Mouse (Mus musculus): Measurements from ENCODE around the gene 1700025G04Rik. TPM values are rescaled to one million over a fixed set of nuclear protein-coding genes. Genes with fewer than 3 reads are reported as not detected.
A peak's percentile ranks its signal among the peaks of the same experiment; 100 is the strongest.

1700025G04Rik gene
- polyA plus RNA-seq, 1 experiment from 2014 or later, result 28.0 TPM

GRCm38 (mm10) chr1:151975418-151976379 is 114.2 kb downstream of the 1700025G04Rik start:
- peak overlapping the region; percentile 4; the same call in 1 of the 2 replicates for H3K27ac ChIP-seq (ENCODE audit: low read length)
- H3K4me2 ChIP-seq (ENCODE audit: low read depth, low read length), result 0 out of 2 replicates have a peak overlapping the region, but pooled peaks have one; percentile 17
- H3K27me3 ChIP-seq (ENCODE audit: control insufficient read depth, insufficient read depth, low read length), result no peaks in the 10 kb centered on the region
- 74% methylated on average over 17 of the region's 17 CpGs for WGBS
- H3K9me3 ChIP-seq (replicated peaks; ENCODE audit: control insufficient read depth, low read length), result no peaks in the 10 kb centered on the region
- H3K9ac ChIP-seq (ENCODE audit: low read length), result no peak overlapping the region
- H3K4me3 ChIP-seq (ENCODE audit: low read length), result no peak overlapping the region
- H3K4me1 ChIP-seq (ENCODE audit: control insufficient read depth, insufficient read depth, low read length), result peaks cover 30% of the 10 kb centered on the region
- ATAC-seq (replicated peaks; ENCODE audit: extremely low read depth, insufficient read depth, low FRiP score), result 0 out of 2 replicates have a peak, but pooled peaks have one; percentile 30
- H3K36me3 ChIP-seq (ENCODE audit: control insufficient read depth, insufficient read depth), result no peaks in the 10 kb centered on the region

GRCm38 (mm10) chr1:151974887-151975286 is 115.0 kb downstream of the 1700025G04Rik start:
- Histone ChIP-seq H3K9ac (ENCODE audit: low read length) (no peak overlapping the region), H3K27me3 (ENCODE audit: control insufficient read depth, insufficient read depth, low read length) (no peaks in the 10 kb centered on the region), H3K9me3 (replicated peaks; ENCODE audit: control insufficient read depth, low read length) (no peaks in the 10 kb centered on the region), H3K4me2 (ENCODE audit: low read depth, low read length) (peak overlapping the region; percentile 17; the same call in 1 of the 2 replicates), H3K4me1 (ENCODE audit: control insufficient read depth, insufficient read depth, low read length) (peaks cover 22% of the 10 kb centered on the region), H3K27ac (ENCODE audit: low read length) (peak overlapping the region; percentile 41; the same call in 1 of the 2 replicates), H3K4me3 (ENCODE audit: low read length) (no peak overlapping the region), H3K36me3 (ENCODE audit: control insufficient read depth, insufficient read depth) (no peaks in the 10 kb centered on the region)
- peak; percentile 55; the same call in 1 of the 2 replicates for ATAC-seq (replicated peaks; ENCODE audit: extremely low read depth, insufficient read depth, low FRiP score)
- WGBS, result 39% methylated on average over 8 of the region's 8 CpGs

DNA sequence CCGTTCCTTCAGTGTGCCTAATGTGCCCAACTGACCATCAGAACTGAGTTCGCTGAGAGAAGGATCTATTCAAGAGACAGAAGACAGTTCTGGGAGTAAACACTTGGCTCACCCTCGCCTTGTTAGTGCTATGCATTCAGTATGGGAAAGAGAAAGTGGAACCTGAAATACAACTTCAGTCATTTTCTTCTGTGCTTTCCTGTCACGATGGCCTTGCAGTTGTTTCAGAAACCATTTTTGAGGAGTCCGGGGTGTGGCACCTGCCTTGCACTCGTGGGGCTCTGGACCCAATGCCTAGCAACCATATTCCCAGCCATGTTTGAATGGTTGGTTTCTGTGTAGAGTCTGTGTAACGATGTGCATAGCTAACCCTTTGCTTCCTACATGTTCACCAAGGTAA is 115.5 kb downstream of the 1700025G04Rik start:
- H3K27me3 ChIP-seq (ENCODE audit: control insufficient read depth, insufficient read depth, low read length), result no peaks in the 10 kb centered on the region
- H3K4me1 ChIP-seq (ENCODE audit: control insufficient read depth, insufficient read depth, low read length), result peaks cover 22% of the 10 kb centered on the region
- no peak overlapping the region for H3K9ac ChIP-seq (ENCODE audit: low read length)
- no peak for ATAC-seq (replicated peaks; ENCODE audit: extremely low read depth, insufficient read depth, low FRiP score)
- no peak overlapping the region for H3K27ac ChIP-seq (ENCODE audit: low read length)
- H3K9me3 ChIP-seq (replicated peaks; ENCODE audit: control insufficient read depth, low read length), result no peaks in the 10 kb centered on the region
- no peak overlapping the region for H3K4me2 ChIP-seq (ENCODE audit: low read depth, low read length)
- WGBS, result 87% methylated on average over 7 of the region's 7 CpGs
- H3K4me3 ChIP-seq (ENCODE audit: low read length), result no peak overlapping the region
- H3K36me3 ChIP-seq (ENCODE audit: control insufficient read depth, insufficient read depth), result no peaks in the 10 kb centered on the region

GRCm38 (mm10) chr1:151973110-151973700 is 116.7 kb downstream of the 1700025G04Rik start:
- no peaks in the 10 kb centered on the region for H3K9me3 ChIP-seq (replicated peaks; ENCODE audit: control insufficient read depth, low read length)
- H3K4me3 ChIP-seq (ENCODE audit: low read length), result no peak overlapping the region
- H3K9ac ChIP-seq (ENCODE audit: low read length), result no peak overlapping the region
- no peak overlapping the region for H3K4me2 ChIP-seq (ENCODE audit: low read depth, low read length)
- 73% methylated on average over 5 of the region's 5 CpGs for WGBS
- H3K36me3 ChIP-seq (ENCODE audit: control insufficient read depth, insufficient read depth), result no peaks in the 10 kb centered on the region
- H3K4me1 ChIP-seq (ENCODE audit: control insufficient read depth, insufficient read depth, low read length), result peaks cover 22% of the 10 kb centered on the region
- ATAC-seq (replicated peaks; ENCODE audit: extremely low read depth, insufficient read depth, low FRiP score), result no peak
- no peak overlapping the region for H3K27ac ChIP-seq (ENCODE audit: low read length)
- H3K27me3 ChIP-seq (ENCODE audit: control insufficient read depth, insufficient read depth, low read length), result no peaks in the 10 kb centered on the region

DNA sequence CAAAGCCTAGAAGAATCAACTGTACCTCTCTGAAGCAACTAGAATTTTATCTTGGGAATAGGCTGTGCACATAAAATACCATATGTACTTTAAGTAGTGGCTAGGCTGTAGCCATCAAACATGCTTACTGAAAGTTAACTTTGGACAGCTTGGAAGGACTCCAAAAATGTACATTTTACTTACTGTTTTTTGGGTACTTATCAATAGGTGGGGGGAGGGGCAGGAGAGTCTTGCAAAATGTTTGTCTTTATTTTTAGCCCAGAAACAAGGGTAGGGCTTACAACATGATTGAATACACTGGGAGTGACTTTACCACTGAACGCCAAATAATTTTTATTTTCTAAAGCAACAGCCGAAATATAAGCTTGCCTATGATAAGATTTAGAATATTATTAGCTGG is 118.3 kb downstream of the 1700025G04Rik start:
- Histone ChIP-seq H3K27me3 (ENCODE audit: control insufficient read depth, insufficient read depth, low read length) (no peaks in the 10 kb centered on the region), H3K27ac (ENCODE audit: low read length) (no peak overlapping the region), H3K4me1 (ENCODE audit: control insufficient read depth, insufficient read depth, low read length) (peaks cover 22% of the 10 kb centered on the region), H3K4me3 (ENCODE audit: low read length) (no peak overlapping the region), H3K36me3 (ENCODE audit: control insufficient read depth, insufficient read depth) (no peaks in the 10 kb centered on the region), H3K4me2 (ENCODE audit: low read depth, low read length) (no peak overlapping the region), H3K9ac (ENCODE audit: low read length) (no peak overlapping the region), H3K9me3 (replicated peaks; ENCODE audit: control insufficient read depth, low read length) (no peaks in the 10 kb centered on the region)
- no peak for ATAC-seq (replicated peaks; ENCODE audit: extremely low read depth, insufficient read depth, low FRiP score)
- 72% methylated on average over 2 of the region's 2 CpGs for WGBS

- WGBS, result 82% methylated on average over 5 of the region's 5 CpGs
- no peak for ATAC-seq (replicated peaks; ENCODE audit: extremely low read depth, insufficient read depth, low FRiP score)
- Histone ChIP-seq H3K9me3 (replicated peaks; ENCODE audit: control insufficient read depth, low read length) (no peaks in the 10 kb centered on the region), H3K4me1 (ENCODE audit: control insufficient read depth, insufficient read depth, low read length) (peaks cover 17% of the 10 kb centered on the region), H3K9ac (ENCODE audit: low read length) (no peak overlapping the region), H3K27me3 (ENCODE audit: control insufficient read depth, insufficient read depth, low read length) (no peaks in the 10 kb centered on the region), H3K4me2 (ENCODE audit: low read depth, low read length) (no peak overlapping the region), H3K4me3 (ENCODE audit: low read length) (no peak overlapping the region), H3K36me3 (ENCODE audit: control insufficient read depth, insufficient read depth) (no peaks in the 10 kb centered on the region), H3K27ac (ENCODE audit: low read length) (no peak overlapping the region)
Observed at GRCm38 (mm10) chr1:151968126-151968525, 121.8 kb downstream of the 1700025G04Rik start.

DNA sequence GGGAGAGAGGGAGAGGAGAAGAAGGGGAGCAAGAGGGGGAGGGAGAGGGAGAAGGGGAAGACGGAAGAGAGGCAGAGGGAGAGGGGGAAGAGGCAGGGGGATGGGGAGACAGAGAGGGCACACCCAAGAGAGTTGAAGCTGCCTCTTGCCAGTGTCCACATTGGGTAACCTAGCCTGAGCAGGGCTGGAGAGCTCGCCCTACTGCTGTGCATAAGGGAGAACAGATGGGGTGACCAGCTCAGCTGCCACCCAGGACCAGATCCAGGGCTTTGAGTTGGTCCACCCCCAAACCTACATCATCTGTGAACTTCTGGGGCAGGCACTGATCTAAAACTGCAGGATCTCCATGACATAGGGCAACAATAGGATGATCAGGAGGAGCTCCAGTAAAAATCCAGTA is 125.1 kb downstream of the 1700025G04Rik start:
- WGBS, result 79% methylated on average over 2 of the region's 2 CpGs
- Histone ChIP-seq H3K4me3 (ENCODE audit: low read length) (no peak overlapping the region), H3K27ac (ENCODE audit: low read length) (no peak overlapping the region), H3K9ac (ENCODE audit: low read length) (no peak overlapping the region), H3K4me1 (ENCODE audit: control insufficient read depth, insufficient read depth, low read length) (peaks cover 12% of the 10 kb centered on the region), H3K4me2 (ENCODE audit: low read depth, low read length) (no peak overlapping the region), H3K9me3 (replicated peaks; ENCODE audit: control insufficient read depth, low read length) (no peaks in the 10 kb centered on the region), H3K36me3 (ENCODE audit: control insufficient read depth, insufficient read depth) (no peaks in the 10 kb centered on the region), H3K27me3 (ENCODE audit: control insufficient read depth, insufficient read depth, low read length) (no peaks in the 10 kb centered on the region)
- no peak for ATAC-seq (replicated peaks; ENCODE audit: extremely low read depth, insufficient read depth, low FRiP score)

GRCm38 (mm10) chr1:151963248-151963647 is 126.7 kb downstream of the 1700025G04Rik start:
- H3K27me3 ChIP-seq (ENCODE audit: control insufficient read depth, insufficient read depth, low read length), result no peaks in the 10 kb centered on the region
- 66% methylated on average over 7 of the region's 7 CpGs for WGBS
- ATAC-seq (replicated peaks; ENCODE audit: extremely low read depth, insufficient read depth, low FRiP score), result no peak

DNA sequence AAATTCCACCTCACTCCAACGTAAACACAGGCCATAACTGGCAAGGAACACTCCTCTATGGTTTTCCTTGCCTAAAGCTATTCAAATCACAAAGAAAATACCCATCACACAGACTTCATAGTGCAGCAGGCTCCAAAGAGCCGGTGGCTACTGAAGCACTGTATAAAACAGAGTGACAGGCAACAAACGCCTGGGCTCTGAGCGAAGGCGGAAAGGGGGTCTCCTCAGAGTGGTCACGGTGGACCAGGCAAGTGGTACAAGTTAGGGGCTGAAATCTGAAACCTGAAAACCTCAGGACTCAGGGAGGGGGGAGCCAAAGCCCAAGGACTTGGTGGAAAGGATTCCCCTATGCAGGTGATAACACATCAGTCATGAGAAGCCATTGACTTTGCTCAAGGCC is 127.8 kb downstream of the 1700025G04Rik start:
- no peaks in the 10 kb centered on the region for H3K9me3 ChIP-seq (replicated peaks; ENCODE audit: control insufficient read depth, low read length)
- WGBS, result 59% methylated on average over 6 of the region's 6 CpGs
- H3K27me3 ChIP-seq (ENCODE audit: control insufficient read depth, insufficient read depth, low read length), result no peaks in the 10 kb centered on the region
- no peak for ATAC-seq (replicated peaks; ENCODE audit: extremely low read depth, insufficient read depth, low FRiP score)
- H3K4me2 ChIP-seq (ENCODE audit: low read depth, low read length), result no peak overlapping the region
- H3K27ac ChIP-seq (ENCODE audit: low read length), result no peak overlapping the region
- H3K36me3 ChIP-seq (ENCODE audit: control insufficient read depth, insufficient read depth), result no peaks in the 10 kb centered on the region
- no peak overlapping the region for H3K4me3 ChIP-seq (ENCODE audit: low read length)
- peaks cover 23% of the 10 kb centered on the region for H3K4me1 ChIP-seq (ENCODE audit: control insufficient read depth, insufficient read depth, low read length)
- H3K9ac ChIP-seq (ENCODE audit: low read length), result no peak overlapping the region

More at GRCm38 (mm10) chr1:151963248-151963647, 126.7 kb downstream of the 1700025G04Rik start:
- Histone ChIP-seq H3K9ac (ENCODE audit: low read length) (no peak overlapping the region), H3K27ac (ENCODE audit: low read length) (no peak overlapping the region), H3K9me3 (replicated peaks; ENCODE audit: control insufficient read depth, low read length) (no peaks in the 10 kb centered on the region), H3K4me1 (ENCODE audit: control insufficient read depth, insufficient read depth, low read length) (peaks cover 19% of the 10 kb centered on the region), H3K36me3 (ENCODE audit: control insufficient read depth, insufficient read depth) (no peaks in the 10 kb centered on the region), H3K4me2 (ENCODE audit: low read depth, low read length) (no peak overlapping the region), H3K4me3 (ENCODE audit: low read length) (no peak overlapping the region)
